9 mouse cellular contexts compared by ENCODE assay signal in the genomic region with DNA sequence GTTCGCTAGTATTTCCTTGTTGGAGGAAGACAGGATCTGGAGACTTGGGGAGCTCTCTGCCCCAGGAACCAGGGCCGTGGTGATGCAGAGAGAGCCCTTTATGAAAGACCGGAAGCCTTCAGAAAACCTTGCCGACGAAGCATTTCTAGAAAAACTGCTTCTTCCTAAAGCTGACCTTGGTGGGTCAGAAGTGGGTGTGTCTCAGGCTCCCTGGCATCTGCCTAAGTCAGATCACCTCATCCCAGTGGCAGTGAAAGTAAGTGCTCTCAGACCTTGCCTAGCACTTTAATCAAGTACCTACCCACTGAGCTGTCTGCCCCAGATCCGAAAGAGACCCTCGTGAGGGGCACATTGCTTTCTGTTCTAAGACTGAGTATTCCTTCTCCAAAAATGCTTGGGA. TPM values are rescaled to one million over a fixed set of nuclear protein-coding genes. Genes with fewer than 3 reads are reported as not detected.
DNase-seq lines count a peak whose midpoint lies in the region; ATAC-seq and TF ChIP-seq lines count a peak whose summit lies in the region.
"Had no signal": no experiment of that assay in that cellular context is flagged by ENCODE, and none has a peak within 500 bp of the region (broad histone marks: within the 10 kb centered on the region; RNA-seq: fewer than 3 reads in every experiment).

No protein-coding gene starts in this region.

- peaks cover 12% of the 10 kb centered on the region for H3K4me1 ChIP-seq in heart, embryonic 11.5 days (ENCODE audit: control insufficient read depth, insufficient read depth, low read length)
- H3K4me1 ChIP-seq in ES-Bruce4 (ENCODE audit: control insufficient read depth, insufficient read depth, low read length), result no peaks in the 10 kb centered on the region
- peaks cover 19% of the 10 kb centered on the region for H3K4me1 ChIP-seq in forebrain, embryonic 15.5 days
- H3K4me1 ChIP-seq in liver, embryonic 16.5 days (ENCODE audit: control insufficient read depth, low read depth, low read length), result peaks cover 15% of the 10 kb centered on the region

- WGBS in heart, embryonic 11.5 days (ENCODE audit: insufficient replicate concordance), result 65% methylated on average over 7 of the region's 7 CpGs
- WGBS in forebrain, embryonic 15.5 days, result 72% methylated on average over 7 of the region's 7 CpGs
- 59% methylated on average over 7 of the region's 7 CpGs for WGBS in liver, embryonic 16.5 days (ENCODE audit: insufficient replicate concordance)

- peak overlapping the region; percentile 79 for H3K4me2 ChIP-seq in heart, embryonic 11.5 days
- peak overlapping the region; percentile 61 for H3K4me2 ChIP-seq in forebrain, embryonic 15.5 days (replicated peaks)
- peak overlapping the region; percentile 94 for H3K4me2 ChIP-seq in liver, embryonic 16.5 days (ENCODE audit: low read depth, low read length)

- peak overlapping the region; percentile 87 for H3K9ac ChIP-seq in heart, embryonic 11.5 days (ENCODE audit: low read depth, low read length)
- peak overlapping the region; percentile 54; the same call in 1 of the 2 replicates for H3K9ac ChIP-seq in ES-Bruce4 (ENCODE audit: low read depth, poor library complexity, severe bottlenecking)
- peak overlapping the region; percentile 94 for H3K9ac ChIP-seq in forebrain, embryonic 15.5 days (replicated peaks)
- H3K9ac ChIP-seq in liver, embryonic 16.5 days (ENCODE audit: low read depth, low read length), result peak overlapping the region; percentile 87; the same call in 1 of the 2 replicates

- DNase-seq in heart, postnatal 14 days, result no peak
- DNase-seq in spleen, postnatal 14 days (ENCODE audit: low spot score in 2 of 2), result no peak
- no peak for DNase-seq in cerebellum, postnatal 25 days
- no peak for DNase-seq in lung, postnatal 4 days

- TF ChIP-seq EP300 in ES-Bruce4 (IDR thresholded peaks at IDR 0.05; ENCODE audit: insufficient read depth, low read depth, low read length), result no peak

- no peaks in the 10 kb centered on the region for H3K27me3 ChIP-seq in heart, embryonic 11.5 days (ENCODE audit: control insufficient read depth, insufficient read depth, low read length)
- no peaks in the 10 kb centered on the region for H3K27me3 ChIP-seq in ES-Bruce4 (ENCODE audit: control insufficient read depth, insufficient read depth, low read length, poor library complexity, severe bottlenecking)
- H3K27me3 ChIP-seq in forebrain, embryonic 15.5 days, result no peaks in the 10 kb centered on the region
- H3K27me3 ChIP-seq in liver, embryonic 16.5 days (ENCODE audit: control insufficient read depth, insufficient read depth, low read depth, low read length), result no peaks in the 10 kb centered on the region

- TF ChIP-seq CTCF in ES-Bruce4 (IDR thresholded peaks at IDR 0.05; ENCODE audit: low read depth, low read length), result no peak

- intact Hi-C loops in heart, postnatal 14 days (cut with DNase I), result no loop called here

- no peak overlapping the region; the same call in 1 of the 2 replicates for H3K27ac ChIP-seq in heart, embryonic 11.5 days (ENCODE audit: low read depth, low read length)
- no peak overlapping the region for H3K27ac ChIP-seq in ES-Bruce4 (ENCODE audit: insufficient read depth, low read length)
- H3K27ac ChIP-seq in forebrain, embryonic 15.5 days (replicated peaks), result no peak overlapping the region
- H3K27ac ChIP-seq in liver, embryonic 16.5 days (ENCODE audit: low read length), result no peak overlapping the region

- no peaks in the 10 kb centered on the region; the same call in 1 of the 2 replicates for H3K36me3 ChIP-seq in heart, embryonic 11.5 days (ENCODE audit: control insufficient read depth, insufficient read depth, low read length)
- 0 out of 2 replicates have a peak, but pooled peaks cover 2% of the 10 kb centered on the region for H3K36me3 ChIP-seq in ES-Bruce4 (ENCODE audit: control insufficient read depth, insufficient read depth, low read length, poor library complexity, severe bottlenecking)
- H3K36me3 ChIP-seq in forebrain, embryonic 15.5 days, result peaks cover 9% of the 10 kb centered on the region
- H3K36me3 ChIP-seq in liver, embryonic 16.5 days (ENCODE audit: control insufficient read depth, insufficient read depth), result no peaks in the 10 kb centered on the region; the same call in none of the 2 replicates

- H3K9me3 ChIP-seq in heart, embryonic 11.5 days (replicated peaks; ENCODE audit: control insufficient read depth, low read length), result no peaks in the 10 kb centered on the region
- no peaks in the 10 kb centered on the region for H3K9me3 ChIP-seq in ES-Bruce4 (replicated peaks; ENCODE audit: control insufficient read depth, insufficient read depth, low read length, poor library complexity, severe bottlenecking)
- no peaks in the 10 kb centered on the region for H3K9me3 ChIP-seq in forebrain, embryonic 15.5 days
- H3K9me3 ChIP-seq in liver, embryonic 16.5 days (replicated peaks; ENCODE audit: control insufficient read depth, low read length), result no peaks in the 10 kb centered on the region

- ATAC-seq in heart, embryonic 11.5 days (replicated peaks; ENCODE audit: insufficient number of reproducible peaks, low FRiP score, low TSS enrichment), result no peak
- no peak for ATAC-seq in forebrain, embryonic 15.5 days (replicated peaks)
- no peak for ATAC-seq in liver, embryonic 16.5 days (ENCODE audit: low read depth)

- TF ChIP-seq POLR2A in ES-Bruce4 (IDR thresholded peaks at IDR 0.05; ENCODE audit: insufficient read depth, low read length), result no peak

- peak overlapping the region; percentile 83 for H3K4me3 ChIP-seq in heart, embryonic 11.5 days (ENCODE audit: low read depth, low read length)
- H3K4me3 ChIP-seq in ES-Bruce4 (ENCODE audit: low read depth, low read length), result no peak overlapping the region
- peak overlapping the region; percentile 87; the same call in 1 of the 2 replicates for H3K4me3 ChIP-seq in forebrain, embryonic 15.5 days
- peak overlapping the region; percentile 88 for H3K4me3 ChIP-seq in liver, embryonic 16.5 days (ENCODE audit: low read depth, low read length)

RNA-seq across cellular contexts. Expression of a gene that starts 1.3 kb away (rescaled TPM):
- 14.9 and 18.6 TPM in 2 replicates for polyA plus RNA-seq in heart, embryonic 11.5 days (2014; fragmentation: Nextera tagmentation; extraction: Ambion mirVana)
- total RNA-seq in heart, postnatal 14 days (2021), result 10 to 100 TPM; 15.3 to 18.3 TPM
- 5.5 and 11.6 TPM in 2 replicates for polyA plus RNA-seq in ES-Bruce4 (2011; ENCODE audit: insufficient read depth, insufficient read length, low read depth, missing spikeins)
- 49.4 and 55.6 TPM in 2 replicates for polyA plus RNA-seq in forebrain, embryonic 15.5 days (2015; fragmentation: Nextera tagmentation; extraction: Ambion mirVana)
- 10.7 and 11.9 TPM in 2 replicates for polyA plus RNA-seq in liver, embryonic 16.5 days (2015; fragmentation: Nextera tagmentation; extraction: Ambion mirVana)

RNA-seq across cellular contexts. Expression of a gene that starts 10.6 kb away (rescaled TPM):
- polyA plus RNA-seq in heart, embryonic 11.5 days (2014; fragmentation: Nextera tagmentation; extraction: Ambion mirVana), result 1.4 and 1.9 TPM in 2 replicates
- total RNA-seq in heart, postnatal 14 days (2021), result under 1 TPM in 1 of 2 experiments, not detected in 1; 0.79 TPM
- polyA plus RNA-seq in ES-Bruce4 (2011; ENCODE audit: insufficient read depth, insufficient read length, low read depth, missing spikeins), result not detected in 2 replicates
- polyA plus RNA-seq in forebrain, embryonic 15.5 days (2015; fragmentation: Nextera tagmentation; extraction: Ambion mirVana), result 2.0 TPM in 1 of 2 replicates, not detected in the other
- 1.4 TPM in 2 replicates for polyA plus RNA-seq in liver, embryonic 16.5 days (2015; fragmentation: Nextera tagmentation; extraction: Ambion mirVana)
- total RNA-seq: ES-E14 had no signal

RNA-seq across cellular contexts. Expression of a gene that starts 17.3 kb away (rescaled TPM):
- polyA plus RNA-seq in heart, embryonic 11.5 days (2014; fragmentation: Nextera tagmentation; extraction: Ambion mirVana), result 21.5 and 24.8 TPM in 2 replicates
- total RNA-seq in heart, postnatal 14 days (2021), result 10 to 100 TPM; 13.6 to 15.3 TPM
- polyA plus RNA-seq in ES-Bruce4 (2011; ENCODE audit: insufficient read depth, insufficient read length, low read depth, missing spikeins), result 27.5 and 29.8 TPM in 2 replicates
- 14.2 and 14.6 TPM in 2 replicates for polyA plus RNA-seq in forebrain, embryonic 15.5 days (2015; fragmentation: Nextera tagmentation; extraction: Ambion mirVana)
- 0.96 and 1.1 TPM in 2 replicates for polyA plus RNA-seq in liver, embryonic 16.5 days (2015; fragmentation: Nextera tagmentation; extraction: Ambion mirVana)

RNA-seq across cellular contexts. Expression of a gene that starts 17.4 kb away (rescaled TPM):
- 524 and 555 TPM in 2 replicates for polyA plus RNA-seq in heart, embryonic 11.5 days (2014; fragmentation: Nextera tagmentation; extraction: Ambion mirVana)
- total RNA-seq in heart, postnatal 14 days (2021), result 100 to 1,000 TPM; 584 to 623 TPM
- polyA plus RNA-seq in ES-Bruce4 (2011; ENCODE audit: insufficient read depth, insufficient read length, low read depth, missing spikeins), result 103 and 112 TPM in 2 replicates
- 333 and 354 TPM in 2 replicates for polyA plus RNA-seq in forebrain, embryonic 15.5 days (2015; fragmentation: Nextera tagmentation; extraction: Ambion mirVana)
- polyA plus RNA-seq in liver, embryonic 16.5 days (2015; fragmentation: Nextera tagmentation; extraction: Ambion mirVana), result 195 and 209 TPM in 2 replicates
